Mouse (Mus musculus): ENCODE data around the gene Slc35d3.

- TF ChIP-seq CTCF (IDR thresholded peaks at IDR 0.05; ENCODE audit: control insufficient read depth, insufficient read depth, insufficient read length) = no peak
- TF ChIP-seq USF1 (IDR thresholded peaks at IDR 0.05; ENCODE audit: low read depth) = no peak
- TF ChIP-seq MAX (IDR thresholded peaks at IDR 0.05) = no peak
- no peak for TF ChIP-seq MYOG (IDR thresholded peaks at IDR 0.05; ENCODE audit: control insufficient read depth, extremely low read depth, insufficient read length)
- no peak for TF ChIP-seq CEBPB (IDR thresholded peaks at IDR 0.05; ENCODE audit: low read depth)
- TF ChIP-seq FOSL1 (IDR thresholded peaks at IDR 0.05; ENCODE audit: insufficient read depth, low read length, poor library complexity, severe bottlenecking) = no peak
Observed at GRCm38 (mm10) chr10:19834222-19834621, 17.0 kb downstream of the Slc35d3 start.
